Mouse (Mus musculus): ENCODE measurements around the gene Hivep1. TPM values are rescaled to one million over a fixed set of nuclear protein-coding genes. Genes with fewer than 3 reads are reported as not detected.

Hivep1 gene
- polyA plus RNA-seq, 1 experiment, result 38.2 TPM

- TF ChIP-seq GATA1 (IDR thresholded peaks at IDR 0.05; ENCODE audit: borderline replicate concordance, low read length) (no peak), FLI1 (IDR thresholded peaks at IDR 0.05; ENCODE audit: low read length) (no peak)
- Histone ChIP-seq H3K4me3 (replicated peaks) (peak overlapping the region; percentile 96), H3K9me3 (no peaks in the 10 kb centered on the region), H3K4me1 (peaks cover 35% of the 10 kb centered on the region), H3K27me3 (replicated peaks) (no peaks in the 10 kb centered on the region), H3K36me3 (replicated peaks; ENCODE audit: low read length) (peaks cover 23% of the 10 kb centered on the region)
These were observed 467 bp upstream of the Hivep1 start for GRCm38 (mm10) chr13:42051202-42051906.

DNA sequence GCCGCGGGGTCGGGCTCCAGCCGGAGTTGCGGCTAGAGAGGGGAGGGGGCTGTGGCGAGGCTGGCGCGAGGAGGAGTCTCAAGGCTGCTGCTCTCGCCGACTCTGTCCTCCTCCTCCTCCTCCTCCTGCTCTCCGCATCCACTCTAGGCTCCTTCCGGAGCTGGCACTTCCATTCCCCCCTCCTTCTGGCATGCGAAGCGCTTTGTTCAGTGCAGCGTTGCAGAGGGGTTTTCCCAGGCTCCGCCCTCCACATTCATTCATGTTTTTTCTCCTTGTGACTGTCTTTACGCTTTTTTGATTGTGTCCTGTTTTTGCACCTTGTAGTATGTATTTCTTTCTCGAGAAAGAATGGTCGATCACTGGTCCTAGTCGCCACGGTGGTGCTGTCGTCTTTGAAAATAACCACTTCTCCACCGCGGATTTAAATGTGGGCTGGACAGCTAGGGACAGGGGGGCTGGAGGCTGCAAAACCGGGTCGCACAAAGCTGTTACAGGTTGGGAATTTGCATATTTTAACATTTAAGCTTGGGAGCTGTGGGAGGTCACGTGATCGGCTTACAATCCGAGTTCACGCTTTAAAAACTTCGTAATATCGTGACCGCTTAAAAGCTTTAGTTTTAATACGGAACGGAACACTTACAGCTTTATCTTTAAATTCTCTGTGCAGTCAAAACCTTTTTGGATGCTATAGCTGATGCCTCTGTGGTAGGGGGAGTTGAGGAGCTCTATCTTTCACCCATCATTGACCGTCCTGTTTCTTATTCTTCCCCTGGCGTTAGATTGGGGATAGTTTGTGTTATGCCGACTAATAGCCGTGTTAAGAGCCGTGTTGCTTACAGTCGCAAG lies 1.1 kb downstream of the Hivep1 start:
- peaks cover 38% of the 10 kb centered on the region for H3K36me3 ChIP-seq (replicated peaks; ENCODE audit: low read length)
- no peaks in the 10 kb centered on the region for H3K9me3 ChIP-seq
- H3K27me3 ChIP-seq (replicated peaks), result no peaks in the 10 kb centered on the region
- H3K4me3 ChIP-seq (replicated peaks), result peak overlapping the region; percentile 96
- TF ChIP-seq FLI1 (IDR thresholded peaks at IDR 0.05; ENCODE audit: low read length) (no peak), GATA1 (IDR thresholded peaks at IDR 0.05; ENCODE audit: borderline replicate concordance, low read length) (no peak)
- peaks cover 51% of the 10 kb centered on the region for H3K4me1 ChIP-seq

- TF ChIP-seq GATA1 (IDR thresholded peaks at IDR 0.05; ENCODE audit: borderline replicate concordance, low read length) (no peak), FLI1 (IDR thresholded peaks at IDR 0.05; ENCODE audit: low read length) (no peak)
- H3K27me3 ChIP-seq (replicated peaks), result no peaks in the 10 kb centered on the region
- H3K4me3 ChIP-seq (replicated peaks), result peak overlapping the region; percentile 96
- peaks cover 58% of the 10 kb centered on the region for H3K4me1 ChIP-seq
- H3K9me3 ChIP-seq, result no peaks in the 10 kb centered on the region
- peaks cover 44% of the 10 kb centered on the region for H3K36me3 ChIP-seq (replicated peaks; ENCODE audit: low read length)
These were observed 1.8 kb downstream of the Hivep1 start for GRCm38 (mm10) chr13:42053656-42054055.

DNA sequence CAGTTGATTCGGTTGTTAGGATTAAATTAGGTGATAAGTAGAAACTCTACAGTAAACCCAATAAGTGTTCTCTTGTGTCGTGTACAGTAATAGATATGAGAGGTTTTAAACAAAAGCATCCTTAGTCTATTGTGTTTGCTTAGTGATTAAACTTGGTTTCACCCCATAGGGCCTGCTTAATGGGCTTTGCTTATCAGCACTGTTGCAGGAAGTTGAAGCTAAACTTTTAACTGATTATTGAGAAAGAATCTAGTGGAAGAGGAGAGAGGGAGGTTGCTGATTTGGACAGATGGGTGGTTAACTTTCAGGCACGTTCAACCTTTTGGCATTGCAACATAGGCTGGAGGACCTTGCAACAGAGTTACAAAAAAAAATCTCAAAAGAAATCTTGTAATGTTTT lies 2.3 kb downstream of the Hivep1 start:
- Histone ChIP-seq H3K4me1 (peaks cover 60% of the 10 kb centered on the region), H3K9me3 (no peaks in the 10 kb centered on the region), H3K36me3 (replicated peaks; ENCODE audit: low read length) (peaks cover 45% of the 10 kb centered on the region), H3K4me3 (replicated peaks) (peak overlapping the region; percentile 42), H3K27me3 (replicated peaks) (no peaks in the 10 kb centered on the region)
- TF ChIP-seq FLI1 (IDR thresholded peaks at IDR 0.05; ENCODE audit: low read length), result no peak
- TF ChIP-seq GATA1 (IDR thresholded peaks at IDR 0.05; ENCODE audit: borderline replicate concordance, low read length), result no peak

DNA sequence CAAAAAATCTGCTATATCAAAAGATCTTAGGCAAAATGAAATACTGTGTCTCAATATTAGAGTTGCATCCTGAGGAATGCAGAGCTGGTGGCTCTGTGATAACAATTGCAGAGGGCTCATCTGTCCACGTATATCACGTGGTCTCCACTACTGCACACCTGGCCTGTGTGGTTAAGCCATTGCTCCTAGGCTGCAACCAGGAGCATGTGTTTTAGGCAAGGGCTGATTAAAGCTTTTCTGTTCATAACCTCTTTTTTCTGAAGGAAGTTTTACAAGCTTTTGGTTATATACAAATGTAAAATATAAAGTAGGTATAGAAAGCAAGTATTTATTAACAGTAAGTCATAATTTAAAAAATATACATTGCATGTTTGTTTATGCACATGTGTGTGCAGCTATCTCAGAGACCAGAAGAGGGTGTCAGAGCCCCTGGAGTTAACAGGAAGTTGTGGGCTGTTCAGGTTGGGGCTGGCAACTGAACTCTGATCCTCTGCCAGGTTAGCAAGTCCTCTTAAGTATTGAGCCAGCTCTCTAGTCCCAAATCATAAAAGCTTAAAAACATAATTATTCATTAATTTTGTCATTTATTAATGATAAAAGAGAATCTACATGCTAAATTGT lies 5.0 kb downstream of the Hivep1 start:
- TF ChIP-seq GATA1 (IDR thresholded peaks at IDR 0.05; ENCODE audit: borderline replicate concordance, low read length), result no peak
- TF ChIP-seq FLI1 (IDR thresholded peaks at IDR 0.05; ENCODE audit: low read length), result no peak
- Histone ChIP-seq H3K4me1 (peaks cover 87% of the 10 kb centered on the region), H3K4me3 (replicated peaks) (peak overlapping the region; percentile 47), H3K36me3 (replicated peaks; ENCODE audit: low read length) (peaks cover 68% of the 10 kb centered on the region), H3K9me3 (no peaks in the 10 kb centered on the region), H3K27me3 (replicated peaks) (no peaks in the 10 kb centered on the region)

DNA sequence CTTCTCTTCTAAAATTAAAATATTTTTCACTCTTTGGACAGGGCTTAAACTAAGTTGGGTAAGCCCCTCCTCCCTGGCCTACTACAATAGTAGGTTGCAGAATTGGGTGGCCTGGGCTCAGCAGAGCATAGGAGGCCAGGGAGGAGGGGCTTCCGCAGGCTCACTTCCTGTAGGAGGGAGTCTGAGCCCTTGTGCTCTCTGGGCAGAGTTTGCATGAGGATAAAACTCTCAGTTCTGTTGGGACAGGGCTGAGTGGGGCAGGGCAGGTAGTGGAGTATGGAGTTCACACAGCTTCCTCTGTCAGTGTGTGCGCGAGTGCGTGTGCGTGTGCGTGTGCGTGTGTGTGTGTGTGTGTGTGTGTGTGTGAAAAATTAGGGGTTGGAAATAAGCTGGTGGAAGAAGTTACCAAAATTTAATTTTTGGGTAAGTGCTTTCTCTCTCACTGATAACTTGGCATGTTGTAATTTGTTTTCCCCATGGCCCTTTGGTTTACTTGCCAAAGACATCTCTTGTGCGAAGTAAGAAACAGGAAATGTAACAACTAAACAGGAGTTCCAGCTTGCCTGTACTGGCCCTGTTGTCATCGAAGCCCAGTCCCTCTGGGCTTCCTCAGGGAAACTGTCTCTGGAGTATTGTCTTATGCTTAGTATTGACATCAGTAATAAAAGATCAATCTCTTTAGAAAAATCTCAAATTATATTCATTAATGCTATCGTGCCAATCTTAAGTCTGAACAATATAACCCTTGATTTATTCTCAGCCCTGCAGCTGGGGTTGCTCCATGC lies 9.2 kb downstream of the Hivep1 start:
- H3K4me3 ChIP-seq (replicated peaks), result peak overlapping the region; percentile 75
- H3K4me1 ChIP-seq, result peaks cover 99% of the 10 kb centered on the region
- no peaks in the 10 kb centered on the region for H3K9me3 ChIP-seq
- peaks cover 80% of the 10 kb centered on the region for H3K36me3 ChIP-seq (replicated peaks; ENCODE audit: low read length)
- no peaks in the 10 kb centered on the region for H3K27me3 ChIP-seq (replicated peaks)
- TF ChIP-seq FLI1 (IDR thresholded peaks at IDR 0.05; ENCODE audit: low read length), result no peak
- no peak for TF ChIP-seq GATA1 (IDR thresholded peaks at IDR 0.05; ENCODE audit: borderline replicate concordance, low read length)

DNA sequence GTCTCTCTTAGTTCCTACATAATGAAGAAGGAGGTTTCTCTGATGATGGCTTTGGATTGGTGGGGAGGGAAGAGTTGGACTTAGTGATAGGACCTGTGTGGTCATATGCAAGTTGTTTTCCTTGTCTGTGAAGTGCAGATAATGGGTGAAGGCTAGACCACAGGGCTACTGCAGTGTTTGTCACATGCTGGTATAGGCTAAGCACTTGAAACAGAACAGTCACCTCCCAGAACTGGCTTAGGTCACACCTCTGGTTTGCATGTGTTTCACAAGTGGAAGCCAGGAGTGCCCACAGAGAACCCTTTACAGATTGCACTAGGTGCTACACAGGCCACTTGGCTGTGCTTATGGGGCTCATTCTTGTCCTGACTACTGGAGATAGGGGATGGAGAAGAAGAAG lies 12.4 kb downstream of the Hivep1 start:
- Histone ChIP-seq H3K4me3 (replicated peaks) (peak overlapping the region; percentile 3), H3K36me3 (replicated peaks; ENCODE audit: low read length) (peaks cover 83% of the 10 kb centered on the region), H3K9me3 (no peaks in the 10 kb centered on the region), H3K27me3 (replicated peaks) (no peaks in the 10 kb centered on the region), H3K4me1 (peaks cover 99% of the 10 kb centered on the region)
- no peak for TF ChIP-seq FLI1 (IDR thresholded peaks at IDR 0.05; ENCODE audit: low read length)
- no peak for TF ChIP-seq GATA1 (IDR thresholded peaks at IDR 0.05; ENCODE audit: borderline replicate concordance, low read length)

DNA sequence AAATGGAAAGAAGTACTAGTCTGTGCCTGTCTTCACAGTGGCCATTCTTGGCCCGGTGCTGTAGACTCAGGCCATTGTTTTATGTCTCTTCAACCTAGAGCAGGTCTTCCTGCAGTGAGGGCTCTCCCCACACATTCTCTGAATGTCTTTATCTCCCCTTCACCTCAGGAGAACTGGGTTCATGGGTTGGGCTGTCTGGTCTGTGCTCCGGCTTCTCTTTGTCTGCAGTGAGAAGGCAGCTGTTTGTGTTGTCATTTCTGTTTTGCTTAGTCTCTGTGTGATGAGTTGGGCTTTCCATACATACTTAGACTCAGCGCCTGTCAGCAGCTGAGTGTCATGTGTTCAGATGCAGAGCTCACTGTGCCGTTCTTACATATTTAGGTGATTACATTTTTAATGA lies 18.4 kb downstream of the Hivep1 start:
- Histone ChIP-seq H3K4me3 (replicated peaks) (peak overlapping the region; percentile 72), H3K27me3 (replicated peaks) (no peaks in the 10 kb centered on the region), H3K4me1 (peaks cover 100% of the 10 kb centered on the region), H3K9me3 (no peaks in the 10 kb centered on the region), H3K36me3 (replicated peaks; ENCODE audit: low read length) (peaks cover 77% of the 10 kb centered on the region)
- TF ChIP-seq GATA1 (IDR thresholded peaks at IDR 0.05; ENCODE audit: borderline replicate concordance, low read length) (no peak), FLI1 (IDR thresholded peaks at IDR 0.05; ENCODE audit: low read length) (no peak)

- Histone ChIP-seq H3K36me3 (replicated peaks; ENCODE audit: low read length) (peaks cover 77% of the 10 kb centered on the region), H3K9me3 (no peaks in the 10 kb centered on the region), H3K4me1 (peaks cover 98% of the 10 kb centered on the region), H3K27me3 (replicated peaks) (no peaks in the 10 kb centered on the region), H3K4me3 (replicated peaks) (peak overlapping the region; percentile 70)
- TF ChIP-seq GATA1 (IDR thresholded peaks at IDR 0.05; ENCODE audit: borderline replicate concordance, low read length), result no peak
- TF ChIP-seq FLI1 (IDR thresholded peaks at IDR 0.05; ENCODE audit: low read length), result no peak
These were observed 19.2 kb downstream of the Hivep1 start for GRCm38 (mm10) chr13:42071011-42071410.

All from megakaryocyte, embryonic 14.5 days (primary cell).